Mouse (Mus musculus) cerebellum, postnatal 10 days (tissue): ENCODE results near the gene Ndufc1.
A peak's percentile ranks its signal among the peaks of the same experiment; 100 is the strongest.
"Not testable (repeated sequence)": the region's sequence is repeated elsewhere in the genome, so short reads cannot be mapped to it uniquely, and the experiment has no call there.

ENCODE experiments used
- DNase-seq, 2 experiments: peaks; one replicate each; pipeline ENCODE4 v3.0.0; 2021; ENCODE audit warnings: mixed read lengths in 2 of 2

Ndufc1 gene

DNA sequence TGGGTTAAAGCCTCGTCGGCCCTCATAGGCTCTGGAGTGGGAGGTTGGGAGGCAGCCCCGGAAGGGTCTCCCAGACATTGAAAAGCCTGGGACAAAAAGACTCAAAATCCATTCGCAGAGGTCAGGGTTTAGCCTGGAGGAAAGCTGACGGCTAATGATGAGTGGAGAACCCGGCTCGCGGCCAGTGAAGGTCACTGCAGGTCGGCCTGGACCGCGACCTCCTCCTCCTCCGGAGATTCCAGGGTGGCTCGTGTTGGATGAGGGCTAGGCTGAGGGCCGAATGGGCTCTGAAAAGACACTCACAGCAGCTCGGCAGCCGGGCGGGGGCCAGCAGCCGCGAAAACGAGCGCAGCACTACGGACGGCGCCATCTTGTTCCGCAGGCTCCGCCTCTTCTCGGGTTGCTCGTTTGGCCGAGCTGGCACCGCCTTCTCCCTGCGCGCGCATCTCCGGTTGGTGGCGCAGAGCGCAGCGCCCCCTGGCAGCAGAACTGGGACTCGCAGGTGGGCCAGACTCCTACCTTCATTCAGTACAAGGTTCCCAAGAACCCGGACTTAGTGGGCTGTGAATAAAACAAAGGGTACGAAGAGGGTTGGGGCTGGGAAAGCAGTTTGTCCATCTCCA, at the start of gene Ndufc1:
Ndufc1 (minus strand) TSS at position 428 of the 623 bp plus-strand sequence.
- peak; percentile 100 for DNase-seq

DNA sequence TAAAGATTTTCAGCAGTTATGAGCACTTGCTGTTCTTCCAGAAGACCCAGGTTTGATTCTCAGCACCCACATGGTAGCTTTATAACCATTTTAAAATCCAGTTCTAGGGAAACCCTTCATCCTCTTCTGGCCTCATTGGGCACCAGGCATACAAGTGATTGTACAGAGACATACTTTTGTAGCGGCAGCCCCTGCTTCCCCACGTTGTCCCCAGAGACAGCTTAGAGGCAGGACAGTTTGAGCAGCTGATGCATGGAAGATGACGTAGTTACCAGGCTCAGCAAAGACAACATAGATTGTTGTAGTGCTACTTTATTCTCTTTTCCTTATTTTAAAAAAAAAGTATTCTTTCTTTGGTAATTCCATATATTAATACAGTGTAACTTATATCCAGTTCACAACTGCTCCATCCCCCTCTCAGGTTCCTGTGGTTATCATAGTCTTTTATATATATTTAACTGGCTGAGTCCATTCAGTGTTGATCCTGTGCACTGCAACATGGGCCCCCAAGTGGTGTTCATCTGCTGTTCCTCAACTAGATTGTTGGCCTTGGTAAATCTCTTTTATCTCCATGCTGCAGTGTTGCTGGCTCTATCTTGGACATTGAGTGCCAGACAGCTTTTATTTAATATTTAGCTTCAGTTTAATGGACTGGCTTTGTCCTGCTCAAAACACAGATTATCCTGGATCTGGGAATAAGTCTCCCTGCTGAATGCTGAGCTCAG, 26.2 kb upstream of the Ndufc1 start:
- no peak for DNase-seq

DNA sequence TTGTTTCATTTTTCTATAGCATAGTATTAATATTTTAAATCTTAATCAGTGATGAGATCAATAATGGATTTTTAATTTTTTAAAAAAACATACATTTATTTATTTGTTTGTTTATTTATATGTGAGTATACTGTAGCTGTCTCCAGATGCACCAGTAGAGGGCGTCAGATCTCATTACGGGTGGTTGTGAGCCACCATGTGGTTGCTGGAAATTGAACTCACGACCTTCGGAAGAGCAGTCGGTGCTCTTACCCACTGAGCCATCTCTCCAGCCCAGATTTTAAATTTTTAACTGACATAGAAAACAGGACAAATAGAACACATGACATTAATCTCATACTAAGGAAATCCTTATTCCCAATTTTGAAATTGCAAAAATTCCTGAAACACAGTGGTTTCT, 25.6 kb upstream of the Ndufc1 start:
- DNase-seq: not testable (repeated sequence)

DNA sequence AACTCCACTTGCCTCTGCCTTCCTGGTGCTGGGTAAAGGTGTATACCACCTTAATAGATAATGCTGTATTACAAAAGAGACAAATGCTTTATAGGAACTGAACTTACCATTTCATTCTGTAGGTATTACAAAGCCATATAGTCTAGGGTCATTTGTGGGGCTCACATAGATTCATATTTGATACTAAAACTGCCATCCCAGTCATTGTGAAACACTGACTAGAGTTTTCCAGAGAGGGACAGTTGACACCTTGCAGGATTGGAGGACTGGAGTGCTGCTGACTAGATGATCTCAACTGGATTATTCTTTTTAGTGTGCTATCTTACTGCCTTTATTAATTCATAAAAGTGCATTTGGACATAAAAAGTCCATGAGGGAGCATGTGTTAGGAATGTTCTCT, 16.6 kb upstream of the Ndufc1 start:
- no peak for DNase-seq

- DNase-seq: no peak
Observed at GRCm38 (mm10) chr3:51421921-51422320, 13.1 kb upstream of the Ndufc1 start.

- DNase-seq: no peak
Observed at GRCm38 (mm10) chr3:51417966-51418365, 9.2 kb upstream of the Ndufc1 start.

DNA sequence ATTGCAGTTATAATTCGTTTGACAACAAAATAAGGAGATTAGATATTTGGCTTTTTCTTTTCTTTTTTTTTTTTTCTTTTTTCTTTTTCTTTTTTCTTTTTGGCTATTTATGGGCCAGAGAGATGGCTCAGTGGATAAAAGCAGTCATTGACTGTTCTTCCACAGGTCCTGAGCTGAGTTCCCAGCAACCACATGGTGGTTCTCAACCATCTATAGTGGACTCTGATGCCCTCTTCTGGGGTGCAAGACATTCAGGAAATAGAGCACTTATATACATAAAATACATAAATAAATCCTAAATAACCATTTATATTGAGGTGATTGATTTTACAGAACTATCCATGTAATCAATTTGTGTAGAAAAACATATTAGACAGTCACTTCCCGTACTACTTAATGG, 8.7 kb upstream of the Ndufc1 start:
- DNase-seq: no peak

GRCm38 (mm10) chr3:51417135-51417458, 8.3 kb upstream of the Ndufc1 start:
- DNase-seq: no peak

GRCm38 (mm10) chr3:51416364-51417134, 7.8 kb upstream of the Ndufc1 start:
- peak; percentile 63 to 72 for DNase-seq

DNA sequence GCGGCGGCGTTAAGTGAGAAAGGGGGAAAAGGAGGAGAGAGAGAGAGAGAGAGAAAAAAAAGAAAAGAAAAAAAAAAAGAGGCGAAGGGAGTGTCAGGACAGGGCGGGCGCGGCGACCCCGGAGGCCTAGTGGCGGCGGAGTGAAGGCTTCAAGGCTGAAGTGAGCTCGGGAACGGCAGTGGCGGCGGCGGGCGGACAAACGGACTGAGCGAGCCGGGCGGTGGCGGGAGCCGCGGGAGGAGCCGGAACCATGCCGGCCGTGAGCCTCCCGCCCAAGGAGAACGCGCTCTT, 7.2 kb upstream of the Ndufc1 start:
- no peak for DNase-seq

DNA sequence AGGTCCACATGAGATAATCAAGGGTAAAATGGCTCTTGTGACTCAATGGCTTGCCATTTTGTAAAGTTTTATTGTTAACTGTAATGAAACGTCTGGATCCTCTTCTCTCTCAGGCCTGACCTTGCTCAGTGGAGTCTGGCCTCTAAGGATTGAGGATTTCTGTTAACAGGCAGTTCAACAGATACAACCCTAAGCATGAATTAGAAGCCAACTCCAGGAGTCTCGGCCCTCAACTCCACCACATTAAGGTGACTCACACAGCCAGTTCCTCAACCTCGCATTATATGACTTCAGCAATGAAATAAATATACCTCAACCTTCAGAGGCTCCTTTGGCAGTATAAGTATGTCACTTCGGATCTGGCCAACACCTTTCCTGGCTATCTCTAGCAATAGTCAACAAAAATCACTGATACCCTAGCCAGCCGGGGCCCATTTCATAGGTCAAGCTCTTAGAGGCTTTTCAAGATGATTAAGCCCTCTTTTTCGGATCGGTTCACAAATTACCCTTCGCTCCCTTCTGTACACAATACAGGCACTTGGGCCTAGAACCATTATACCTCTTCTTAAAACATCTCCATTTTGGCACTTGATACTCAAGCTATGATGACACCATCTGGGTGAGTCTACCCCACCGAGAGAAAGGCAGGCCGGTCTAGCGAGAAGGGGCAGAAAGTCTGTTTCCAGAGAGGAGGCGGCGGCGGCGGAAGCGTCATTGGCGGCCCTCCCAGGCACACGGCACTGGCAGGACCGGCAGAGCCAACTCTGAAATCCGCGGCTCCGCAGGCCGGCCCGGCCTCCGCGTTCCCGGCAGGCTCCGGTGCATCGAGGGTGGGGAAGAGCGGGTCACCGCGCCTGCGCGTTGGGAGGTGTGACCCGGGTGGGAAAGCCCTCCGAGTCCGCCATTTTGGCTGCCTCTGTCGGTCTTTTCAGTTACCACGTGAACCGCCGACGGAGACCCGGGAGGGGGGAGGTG, 6.6 kb upstream of the Ndufc1 start, which contains the start of gene Naa15:
Naa15 (plus strand) TSS at position 51 of the 975 bp plus-strand sequence.
- peak; percentile 97 to 98 for DNase-seq

DNA sequence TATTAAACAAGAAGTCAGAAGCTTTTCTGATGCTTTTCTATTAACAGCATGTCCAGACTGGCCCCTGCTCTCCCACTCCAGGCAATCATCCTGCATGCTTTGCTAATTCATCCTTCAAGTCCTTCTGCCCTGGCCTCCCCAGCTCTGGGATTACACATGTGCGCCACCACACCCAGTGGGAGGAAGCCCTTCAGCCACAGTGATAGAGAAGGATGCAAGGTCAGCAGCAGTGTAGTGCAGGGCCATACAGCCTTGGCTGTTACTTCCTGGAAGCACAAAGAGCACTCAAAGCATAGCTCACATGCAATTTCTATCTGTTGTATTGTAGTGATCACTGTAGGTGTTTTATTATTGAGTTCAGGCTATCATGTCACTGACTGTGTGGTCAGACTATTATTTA, 4.5 kb upstream of the Ndufc1 start:
- DNase-seq: no peak

GRCm38 (mm10) chr3:51412457-51412856, 3.7 kb upstream of the Ndufc1 start:
- DNase-seq: no peak

- peak; percentile 29 to 54 for DNase-seq
Observed at GRCm38 (mm10) chr3:51407870-51408560, 773 bp downstream of the Ndufc1 start.

GRCm38 (mm10) chr3:51402628-51403027, 6.2 kb downstream of the Ndufc1 start:
- no peak for DNase-seq

DNA sequence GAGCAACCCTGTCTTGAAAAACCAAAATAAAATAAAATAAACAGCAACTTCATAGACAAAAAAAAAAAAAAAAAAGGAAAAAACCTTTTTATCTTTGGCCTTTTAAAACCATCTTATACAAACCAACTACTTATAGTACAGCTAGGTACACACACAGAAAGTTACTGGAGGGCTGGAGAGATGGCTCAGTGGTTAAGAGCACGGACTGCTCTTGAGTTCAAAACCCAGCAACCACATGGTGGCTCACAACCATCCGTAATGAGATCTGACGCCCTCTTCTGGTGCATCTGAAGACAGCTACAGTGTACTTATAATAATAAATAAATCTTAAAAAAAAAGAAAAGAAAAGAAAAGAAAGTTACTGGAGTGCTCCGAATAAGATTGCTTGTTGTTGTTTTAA, 6.7 kb downstream of the Ndufc1 start:
- not testable (repeated sequence) for DNase-seq

DNA sequence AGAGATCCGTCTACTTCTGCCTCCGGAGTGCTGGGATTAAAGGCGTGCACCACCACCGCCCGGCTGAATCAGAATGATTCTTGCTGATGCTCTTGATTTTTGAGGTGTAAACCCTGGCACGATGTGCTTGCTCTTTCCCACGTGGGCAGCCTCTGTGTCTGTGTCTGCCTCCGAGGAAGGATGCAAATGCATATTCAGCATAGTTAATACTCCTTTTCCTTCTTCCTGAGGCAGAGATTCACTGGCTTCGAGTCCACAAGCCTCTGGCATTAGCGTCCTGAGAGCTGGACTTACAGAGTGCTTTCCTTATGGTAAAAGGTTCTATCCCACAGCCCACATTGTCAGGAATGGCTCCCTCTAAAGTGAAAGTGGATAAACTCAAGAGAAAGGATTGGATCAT, 8.1 kb downstream of the Ndufc1 start:
- no peak for DNase-seq

DNA sequence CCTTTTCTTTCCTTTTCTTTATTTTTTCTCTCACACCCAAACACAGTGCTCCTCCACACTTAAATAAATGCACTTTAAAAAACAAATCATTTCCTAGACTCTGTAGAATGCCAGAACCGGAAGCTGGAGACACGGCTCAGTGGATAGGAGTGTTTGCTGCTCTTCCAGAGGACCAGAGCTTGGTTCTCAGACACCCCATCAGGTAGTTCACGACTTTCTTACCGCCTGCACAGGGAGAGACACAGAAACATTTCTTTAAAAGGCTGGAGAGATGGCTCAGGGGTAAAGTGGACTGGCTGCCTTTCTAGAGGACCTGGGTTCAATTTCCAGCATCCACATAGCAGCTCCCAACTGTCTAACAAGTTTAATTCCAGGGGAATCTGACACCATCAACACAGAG, 9.3 kb downstream of the Ndufc1 start:
- DNase-seq: no peak

DNA sequence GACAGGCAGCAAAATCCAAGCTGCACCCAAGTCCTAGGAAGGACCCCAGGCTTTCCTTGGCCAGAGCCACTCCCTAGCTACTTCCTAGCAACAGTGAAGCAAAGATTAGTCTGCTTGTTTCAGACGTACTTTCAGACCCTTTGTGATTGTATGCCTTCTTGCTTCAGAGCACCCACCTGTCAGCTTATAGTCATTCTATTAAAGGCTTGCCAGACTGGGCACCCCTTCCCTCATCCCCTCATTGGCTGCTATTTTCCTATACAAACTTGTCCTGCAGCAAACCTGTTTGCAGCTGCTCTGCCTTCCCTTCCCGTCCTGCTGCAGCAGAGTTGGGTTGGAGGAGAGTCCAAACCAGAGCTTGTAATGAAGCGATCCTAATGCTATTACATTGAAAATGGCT, 10.1 kb downstream of the Ndufc1 start:
- no peak for DNase-seq

DNA sequence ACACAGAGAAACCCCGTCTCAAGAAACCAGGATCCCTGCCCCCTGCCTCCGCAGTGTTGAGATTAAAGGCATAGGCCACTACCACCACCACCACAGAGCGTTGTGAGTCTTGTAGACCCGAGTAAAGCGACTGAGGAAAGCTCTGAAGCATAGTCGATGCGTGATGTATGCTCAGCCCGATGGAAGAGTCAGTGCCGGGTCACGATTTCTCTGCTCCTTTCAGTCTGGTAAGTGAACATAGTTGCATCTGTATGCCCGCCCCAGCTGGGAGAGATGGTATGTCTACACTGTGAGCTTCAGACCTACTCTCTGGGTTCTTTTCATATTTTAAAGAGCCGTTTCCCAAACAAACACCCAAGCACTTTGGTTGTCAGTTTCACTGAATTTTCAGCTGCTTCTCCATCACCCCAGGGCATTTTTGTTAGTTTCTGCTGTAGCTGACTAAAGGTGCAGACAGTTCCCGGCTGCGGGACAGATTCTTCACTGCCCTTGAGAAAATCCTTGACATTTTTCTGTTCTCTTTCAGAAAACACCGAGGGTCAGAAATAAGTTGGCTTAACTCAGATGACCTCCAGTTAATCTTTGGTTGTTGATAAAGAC, 11.0 kb downstream of the Ndufc1 start:
- no peak for DNase-seq

GRCm38 (mm10) chr3:51396219-51397068, 12.3 kb downstream of the Ndufc1 start, which contains the start of gene Mgarp:
Mgarp (minus strand) TSS chr3:51396738.
- peak; percentile 58 to 61 for DNase-seq
